Mouse (Mus musculus) adrenal gland, postnatal 14 days (tissue): ENCODE results near the gene Mrpl47. TPM values are rescaled to one million over a fixed set of nuclear protein-coding genes. Genes with fewer than 3 reads are reported as not detected.
A peak's percentile ranks its signal among the peaks of the same experiment; 100 is the strongest.
"Not testable (repeated sequence)": the region's sequence is repeated elsewhere in the genome, so short reads cannot be mapped to it uniquely, and the experiment has no call there.

Experiments used
- DNase-seq: peaks from one replicate; pipeline ENCODE4 v3.0.0; 2021; ENCODE audit warnings: mixed read lengths
- total RNA-seq: library from RNA; stranded (reverse); gene quantifications from 2 replicates; pipeline ENCODE4 v1.2.3, GENCODE M21; 2021

Mrpl47 gene
- total RNA-seq, 1 experiment from 2014 or later, result 38.0 TPM

DNA sequence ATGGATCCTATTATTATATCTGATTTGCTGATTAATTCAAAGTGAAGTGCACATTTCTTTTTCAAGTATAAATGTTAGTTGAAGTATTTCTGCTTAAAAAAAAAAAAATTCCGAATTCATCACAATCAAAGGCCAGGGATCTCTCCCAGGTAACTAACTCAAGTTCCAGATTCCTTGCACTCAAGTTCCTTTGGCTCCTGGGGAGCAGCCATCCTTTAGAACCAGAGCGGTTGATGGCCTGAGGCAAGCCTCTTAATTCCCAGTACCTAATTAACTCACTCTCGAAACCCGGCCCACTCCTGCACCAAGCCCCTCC is 29.4 kb downstream of the Mrpl47 start:
- no peak for DNase-seq

DNA sequence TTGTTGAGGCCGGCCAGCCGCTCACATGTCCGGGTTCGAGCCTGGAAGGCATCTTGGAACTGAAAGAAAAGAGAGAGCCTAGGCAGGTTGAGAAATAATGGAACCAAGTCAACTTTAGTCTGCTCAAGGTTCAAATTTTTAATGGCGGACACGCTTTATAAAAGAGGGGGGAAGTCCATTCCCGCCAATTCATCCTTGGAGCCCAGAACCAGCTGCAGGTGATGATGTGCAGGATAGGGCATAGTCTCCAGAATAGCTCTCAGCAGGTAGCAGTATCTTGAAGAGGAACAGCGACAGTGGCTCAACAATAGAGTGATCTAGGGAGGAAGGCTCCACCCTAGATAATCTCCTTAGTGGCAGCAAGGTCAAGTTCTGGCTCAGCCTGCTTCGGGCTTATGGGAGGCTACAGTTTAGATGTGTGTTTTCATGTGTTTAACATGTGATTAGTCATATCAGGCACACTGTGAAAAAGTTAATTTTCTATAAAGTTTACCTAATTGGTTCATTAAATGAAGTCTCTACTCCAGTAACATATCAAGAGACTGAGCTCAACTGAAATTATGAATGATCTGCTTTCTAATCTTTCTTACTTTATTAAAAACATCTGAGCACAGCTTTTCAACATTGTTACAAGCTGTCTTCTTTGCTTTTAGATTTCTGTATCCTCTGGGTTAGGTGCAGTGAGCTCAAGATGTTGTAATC is 31.6 kb downstream of the Mrpl47 start, which contains the start of gene Actl6a:
Actl6a (plus strand) TSS at position 652 of the 702 bp plus-strand sequence.
- not testable (repeated sequence) for DNase-seq

DNA sequence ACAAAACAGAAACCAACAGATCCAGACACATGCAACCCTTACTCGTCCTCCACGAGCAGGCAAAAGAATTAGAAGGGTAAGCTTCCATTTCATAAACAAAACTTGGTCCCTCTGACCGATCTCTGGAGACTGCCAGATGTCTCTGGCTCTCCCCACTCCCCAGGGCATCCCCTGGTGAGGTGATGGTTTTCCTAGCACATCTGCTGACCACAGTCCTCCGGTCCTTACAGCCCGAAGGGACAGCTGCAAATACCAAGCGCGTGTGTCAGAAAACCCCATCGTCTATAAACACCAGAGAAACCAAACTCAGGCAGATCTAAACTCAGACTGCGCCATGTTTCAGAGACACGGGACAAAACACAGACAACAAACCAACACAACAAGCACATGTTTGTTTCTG is 32.8 kb downstream of the Mrpl47 start:
- not testable (repeated sequence) for DNase-seq

DNA sequence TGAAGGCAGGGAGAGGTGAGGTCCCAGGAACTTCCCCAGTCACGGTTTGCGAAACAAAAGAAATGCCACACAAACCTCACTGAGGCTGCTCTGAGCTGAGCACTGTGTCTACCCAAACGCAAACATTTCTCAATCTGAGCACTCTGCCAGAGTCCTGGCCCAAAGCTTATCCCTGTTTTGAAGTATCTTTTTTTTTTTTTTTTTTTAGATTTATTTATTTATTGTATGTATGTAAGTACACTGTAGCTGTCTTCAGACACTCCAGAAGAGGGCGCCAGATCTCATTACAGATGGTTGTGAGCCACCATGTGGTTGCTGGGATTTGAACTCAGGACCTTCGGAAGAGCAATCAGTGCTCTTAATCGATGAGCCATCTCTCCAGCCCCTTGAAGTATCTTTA is 33.4 kb downstream of the Mrpl47 start:
- DNase-seq, result not testable (repeated sequence)

DNA sequence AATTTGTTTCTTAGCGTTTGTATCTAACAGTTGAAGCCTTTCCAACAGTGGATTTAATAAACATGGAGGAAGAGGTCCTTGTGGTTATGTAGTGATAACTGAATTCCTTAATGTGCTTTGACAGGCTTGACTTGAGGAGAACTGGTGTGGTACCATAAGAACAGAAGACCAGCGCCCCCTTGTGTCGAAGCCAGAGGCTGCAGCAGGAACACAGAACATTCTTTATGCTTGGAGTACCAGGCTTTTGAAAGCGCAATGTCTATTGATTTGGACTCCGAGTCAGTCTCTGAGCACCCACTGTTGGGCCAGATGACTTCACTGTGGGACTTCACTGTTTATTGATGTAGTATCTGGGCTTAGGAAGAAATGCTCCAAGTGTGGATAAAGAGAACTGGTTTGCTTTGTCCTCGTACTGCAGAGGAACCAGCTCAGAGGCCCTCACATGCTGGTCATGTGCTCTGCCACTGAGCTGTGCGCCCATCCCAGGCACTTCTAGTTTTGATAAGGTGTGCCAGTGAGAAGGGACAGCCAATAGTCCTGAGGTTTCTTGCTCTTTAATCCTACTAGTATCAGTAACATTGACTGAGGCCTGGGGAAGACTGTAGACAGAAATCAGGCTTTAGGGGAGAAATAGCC is 39.1 kb downstream of the Mrpl47 start:
- peak; percentile 91 for DNase-seq

DNA sequence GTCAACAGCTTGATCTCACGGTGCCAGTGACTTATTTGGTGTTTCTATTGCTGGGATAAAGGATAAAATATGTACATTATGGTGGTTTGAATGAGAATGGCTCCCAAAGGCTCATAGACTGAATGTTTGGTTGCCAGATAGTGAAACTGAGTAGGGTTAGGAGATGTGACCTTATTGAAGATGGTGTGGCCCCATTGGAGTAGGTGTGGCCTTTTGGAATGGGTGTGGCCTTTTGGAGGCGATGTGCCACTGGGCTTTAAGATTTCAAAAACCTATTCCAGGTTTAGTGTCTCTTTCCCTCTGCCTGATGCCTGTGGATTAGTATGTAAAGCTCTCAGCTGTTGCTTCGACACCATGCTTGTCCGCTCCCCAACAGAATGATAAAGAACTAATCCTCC is 41.8 kb downstream of the Mrpl47 start:
- no peak for DNase-seq

DNA sequence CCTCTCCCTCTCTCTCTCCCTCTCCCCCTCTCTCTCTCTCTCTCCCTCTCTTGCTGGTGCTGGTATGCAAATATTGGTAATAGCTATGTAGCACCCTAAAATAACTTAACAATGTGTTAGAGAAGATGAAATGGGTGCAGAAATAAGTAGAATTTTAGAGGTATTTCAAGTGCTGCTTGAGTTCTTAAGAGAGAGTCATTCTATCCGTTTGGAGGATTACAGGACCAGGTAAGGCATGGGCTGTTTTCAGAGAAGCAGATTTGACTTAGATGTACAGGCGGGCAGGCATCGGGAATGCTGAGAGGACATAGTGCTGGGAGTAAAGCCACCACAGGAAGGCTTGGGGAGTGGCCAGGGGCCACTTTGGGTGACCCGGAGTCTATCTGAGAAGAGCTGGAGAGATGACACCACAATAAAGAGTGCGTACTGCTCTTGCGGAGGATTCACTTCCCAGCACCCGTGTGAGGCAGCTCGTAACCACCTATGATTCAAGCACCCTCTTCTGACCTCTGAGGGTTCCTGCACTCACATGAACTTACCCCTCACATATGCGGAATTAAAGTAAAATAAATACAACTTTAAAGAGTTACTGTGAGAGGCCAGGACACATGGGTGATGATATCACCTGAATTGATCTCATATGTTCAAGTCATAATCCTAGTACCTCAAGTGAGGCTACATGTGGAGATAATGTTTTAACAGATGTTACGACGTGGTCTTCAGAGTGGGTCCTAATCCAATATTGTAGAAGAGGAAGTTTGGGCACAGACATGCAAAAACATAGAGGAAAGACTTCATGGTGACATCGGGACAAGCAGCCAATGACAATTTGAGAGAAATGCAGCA is 42.4 kb downstream of the Mrpl47 start:
- DNase-seq, result no peak

DNA sequence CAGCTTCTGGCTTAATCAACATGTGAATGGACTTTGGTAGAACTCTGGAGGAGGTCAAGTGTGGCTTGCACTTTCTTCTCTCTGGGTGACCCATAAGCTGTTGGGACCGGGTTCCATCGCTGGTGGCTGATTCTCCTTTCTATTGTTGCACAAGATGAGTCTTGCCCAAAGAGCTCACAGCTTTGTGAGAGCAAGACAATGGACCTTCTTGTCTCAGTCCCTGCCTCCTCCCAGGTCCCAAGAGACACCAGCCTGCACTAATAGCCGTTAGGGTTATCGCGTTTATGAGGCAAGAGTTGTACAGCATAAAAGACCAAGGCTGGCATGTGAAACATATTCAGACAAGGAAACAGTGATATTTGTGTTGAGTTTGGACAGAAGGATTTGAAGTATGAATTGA is 43.2 kb downstream of the Mrpl47 start:
- DNase-seq, result no peak

DNA sequence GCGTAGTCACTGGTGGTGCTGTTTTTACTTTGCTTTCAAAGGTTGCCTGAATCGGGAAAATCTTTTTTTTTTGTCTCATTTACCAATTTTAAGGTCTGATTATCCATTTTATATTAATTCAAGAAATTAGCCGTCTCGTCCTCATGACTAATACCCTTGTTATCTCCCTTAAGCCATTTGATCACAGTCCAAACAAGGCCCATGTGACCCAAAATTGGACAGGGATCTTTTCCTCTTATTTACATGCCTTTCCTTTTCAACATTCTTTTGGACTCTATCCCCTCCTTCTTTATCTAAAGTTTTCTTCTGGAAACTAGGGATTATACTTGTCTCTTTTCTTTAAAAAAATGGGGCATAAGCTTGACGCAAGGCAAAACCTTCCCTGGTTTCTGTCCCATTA is 45.6 kb downstream of the Mrpl47 start:
- DNase-seq, result no peak

DNA sequence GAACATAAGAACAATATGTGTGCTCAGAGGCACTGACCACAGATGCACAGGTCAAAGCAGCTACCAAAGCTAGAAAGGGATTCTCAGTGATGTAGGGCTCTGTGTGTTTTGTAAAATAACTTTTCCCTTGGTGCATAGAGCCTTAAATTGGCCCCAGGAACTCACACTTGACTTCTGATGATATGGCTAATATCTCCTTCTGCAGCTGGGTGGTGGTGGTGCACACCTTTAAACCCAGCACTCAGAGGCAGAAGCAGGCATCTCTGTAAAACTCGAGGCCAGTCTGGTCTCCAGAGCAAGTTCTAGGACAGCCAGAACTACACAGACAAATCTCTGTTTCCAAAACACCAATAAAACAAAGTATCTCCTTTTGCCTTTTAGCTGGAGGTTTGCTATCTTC is 46.5 kb downstream of the Mrpl47 start:
- no peak for DNase-seq

DNA sequence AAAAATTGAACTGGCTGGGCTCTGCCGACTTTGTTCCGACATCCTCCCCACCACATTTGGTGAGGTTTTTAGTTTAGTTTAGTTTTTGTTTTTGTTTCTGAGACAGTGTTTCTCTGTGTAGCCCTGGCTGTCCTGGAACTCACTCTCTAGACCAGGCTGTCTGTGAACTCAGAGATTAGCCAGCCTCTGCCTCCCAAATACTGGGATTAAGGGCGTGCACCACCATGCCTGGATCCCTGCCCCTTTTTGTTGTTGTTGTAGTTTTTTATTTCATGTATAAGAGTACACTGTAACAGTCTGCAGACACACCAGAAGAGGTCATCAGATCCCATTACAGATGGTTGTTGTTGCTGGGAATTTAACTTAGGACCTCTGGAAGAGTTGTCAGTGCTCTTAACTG is 47.4 kb downstream of the Mrpl47 start:
- DNase-seq, result no peak

DNA sequence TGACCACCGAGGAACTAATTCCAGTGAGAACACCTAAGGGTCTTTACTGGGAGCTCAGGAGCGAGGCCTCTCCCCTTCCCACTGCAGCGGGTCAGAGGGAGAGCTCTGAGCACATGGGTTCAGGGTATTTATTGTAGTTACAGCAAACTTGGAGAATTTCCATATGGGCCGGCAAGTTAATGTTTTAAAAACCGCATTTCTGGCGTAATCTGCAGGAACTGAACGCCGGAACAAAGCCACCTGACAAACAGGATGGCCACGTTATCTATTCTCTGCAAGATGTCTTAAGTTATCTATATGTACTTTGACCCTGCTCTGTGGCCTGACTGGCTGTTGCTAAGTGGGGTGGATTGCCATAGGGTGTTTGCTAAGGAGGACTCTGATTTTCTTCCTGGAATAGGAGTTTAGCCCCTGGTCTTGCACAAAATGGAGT is 47.8 kb downstream of the Mrpl47 start:
- DNase-seq, result no peak

DNA sequence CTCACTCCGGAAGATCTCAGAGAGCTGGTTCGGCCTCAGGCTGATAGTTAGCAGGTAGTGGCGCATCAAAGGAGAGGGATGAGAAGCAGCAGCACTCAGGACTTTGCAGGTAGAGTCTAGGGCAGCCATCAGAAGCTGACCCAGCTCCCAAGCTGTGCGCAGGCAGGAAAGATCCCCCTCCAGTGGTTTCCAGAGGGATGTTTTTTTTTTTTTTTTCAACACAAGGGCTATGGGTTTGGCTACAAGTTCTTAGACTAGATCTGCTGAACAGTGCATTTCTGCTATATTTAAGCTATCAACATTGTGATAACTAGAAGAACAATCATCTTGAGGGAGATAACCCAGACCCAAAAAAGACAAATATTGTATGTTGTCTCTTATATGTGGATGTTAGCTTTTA is 50.2 kb downstream of the Mrpl47 start:
- DNase-seq, result no peak

DNA sequence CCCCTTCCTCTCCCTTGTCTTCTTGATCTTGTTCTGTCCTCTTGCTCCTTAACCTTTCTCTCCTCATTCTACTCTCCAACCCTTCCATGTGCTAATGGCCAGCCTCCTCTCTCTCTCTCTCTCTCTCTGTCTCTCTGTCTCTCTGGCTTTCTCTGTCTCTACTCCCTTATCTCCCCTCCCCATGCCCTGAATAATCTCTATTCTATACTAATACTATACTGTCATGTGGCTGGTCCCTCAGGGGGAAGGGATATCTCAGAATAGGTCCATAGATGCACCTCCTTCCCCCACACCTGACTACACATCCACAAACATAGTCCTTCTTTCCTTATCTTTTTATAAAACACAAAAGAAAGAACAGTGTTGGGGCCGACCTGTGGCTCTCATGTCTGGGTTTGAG is 50.9 kb downstream of the Mrpl47 start:
- no peak for DNase-seq

DNA sequence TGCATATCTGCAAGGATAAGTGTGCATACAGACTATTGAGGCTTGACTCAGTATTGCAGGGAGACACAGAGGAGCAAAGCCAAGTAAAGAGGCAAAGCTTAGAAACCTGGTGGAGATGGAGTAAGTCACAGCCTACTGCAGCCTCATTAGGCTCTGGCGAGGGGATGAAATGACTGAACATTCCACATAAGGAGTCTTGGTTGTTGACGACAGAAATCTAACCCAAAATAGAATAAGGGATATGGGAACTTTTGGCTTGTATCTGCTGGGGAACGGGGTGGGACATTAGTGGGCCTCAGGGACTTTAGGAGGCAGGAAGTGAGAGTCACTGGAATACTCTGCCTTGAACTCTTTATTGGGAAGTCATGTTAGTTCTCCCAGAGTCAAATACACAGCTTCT is 52.8 kb downstream of the Mrpl47 start:
- DNase-seq, result no peak

DNA sequence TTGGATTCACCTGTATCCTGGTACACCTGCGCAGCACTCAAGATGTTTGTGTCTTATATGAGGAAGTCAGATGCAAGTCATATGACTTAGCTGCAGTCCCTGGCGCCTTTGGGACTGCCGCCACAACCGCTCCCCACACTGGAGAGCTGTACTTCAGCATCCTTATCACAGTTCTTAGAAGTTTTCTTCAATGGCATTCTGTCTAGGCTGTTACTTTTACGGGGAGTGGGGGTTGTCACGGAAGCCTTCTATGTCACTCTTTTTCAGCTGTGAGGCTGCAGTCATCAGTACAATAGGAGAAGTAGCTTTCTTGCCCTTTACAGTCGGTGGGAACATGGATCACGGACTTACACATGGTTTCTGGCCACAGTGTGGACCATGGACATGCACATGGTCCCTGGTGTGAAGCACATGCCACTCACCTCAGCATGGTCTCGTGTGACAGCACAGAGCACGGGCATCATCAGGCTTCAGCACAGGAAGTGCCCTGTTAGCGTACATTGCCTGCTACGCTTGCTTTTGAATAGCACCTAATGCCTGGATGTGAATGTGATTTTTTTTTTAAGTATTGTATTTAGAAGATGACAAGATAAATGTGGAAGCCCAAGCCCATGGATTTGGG is 54.4 kb downstream of the Mrpl47 start:
- no peak for DNase-seq

DNA sequence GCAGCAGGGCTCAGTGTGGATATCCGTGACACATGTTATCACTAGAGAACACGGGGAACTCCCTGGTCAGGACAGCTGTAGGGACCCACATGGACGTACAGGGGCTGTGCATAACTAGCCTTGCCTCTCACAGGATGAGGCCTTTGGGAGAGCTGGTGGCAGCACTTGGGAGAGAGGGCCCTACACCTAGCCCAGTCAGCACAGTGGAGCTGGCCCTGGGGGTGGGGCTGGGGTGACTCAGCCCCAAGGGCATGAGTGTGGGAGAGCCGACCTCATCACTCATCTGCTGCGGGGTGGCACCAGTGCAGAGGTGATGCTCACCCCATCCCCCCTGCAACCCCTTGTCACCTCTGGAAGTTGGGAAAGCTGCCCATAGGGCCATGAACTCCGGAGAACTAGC is 61.0 kb downstream of the Mrpl47 start:
- peak; percentile 83 for DNase-seq

Other genes starting within 250 kb of the Mrpl47 start
- gene Kcnmb3, start 245.4 kb downstream of the Mrpl47 start, total RNA-seq, result 0.26 and 0.90 TPM in 2 replicates
- gene Zfp639, start 227.3 kb downstream of the Mrpl47 start, total RNA-seq, result 37.0 and 38.9 TPM in 2 replicates
- 73.9 and 92.5 TPM in 2 replicates for gene Mfn1, start 208.1 kb downstream of the Mrpl47 start, total RNA-seq
- 43.7 and 44.4 TPM in 2 replicates for gene Gnb4, start 121.0 kb downstream of the Mrpl47 start, total RNA-seq
- gene Actl6a, start 31.3 kb downstream of the Mrpl47 start, total RNA-seq, result 44.5 and 45.2 TPM in 2 replicates
- gene Ndufb5, start 615 bp downstream of the Mrpl47 start, total RNA-seq, result 503 and 504 TPM in 2 replicates
- gene Usp13, start 79.9 kb upstream of the Mrpl47 start, total RNA-seq, result 2.7 and 4.3 TPM in 2 replicates